7 mouse cellular contexts compared by ENCODE assay signal in the genomic region with DNA sequence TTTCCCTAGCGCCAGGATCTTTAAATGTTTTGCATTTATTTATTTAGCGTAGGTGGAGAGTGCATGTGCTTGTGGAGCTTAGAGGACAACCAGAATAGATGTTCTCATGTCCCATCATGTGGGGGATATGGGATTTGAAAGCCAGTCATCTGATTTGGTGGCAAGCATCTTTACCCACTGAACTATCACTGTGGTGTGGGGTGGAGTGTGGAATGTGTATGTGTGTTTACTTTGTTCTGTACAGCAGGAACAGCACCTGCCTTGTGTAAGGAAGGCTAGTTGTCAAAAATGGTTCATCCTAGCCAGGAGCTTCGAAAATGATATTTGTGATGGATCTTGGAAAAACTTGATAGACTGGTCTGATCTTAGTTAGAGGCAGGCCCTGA. TPM values are rescaled to one million over a fixed set of nuclear protein-coding genes. Genes with fewer than 3 reads are reported as not detected.
DNase-seq lines count a peak whose midpoint lies in the region; ATAC-seq and TF ChIP-seq lines count a peak whose summit lies in the region.

No protein-coding gene starts in this region.

- WGBS in lung, postnatal 0 days, result 19% methylated on average over 3 of the region's 3 CpGs
- WGBS in limb, embryonic 12.5 days, result 19% methylated on average over 3 of the region's 3 CpGs
- 22% methylated on average over 3 of the region's 3 CpGs for WGBS in neural tube, embryonic 14.5 days

- no peak for ATAC-seq in lung, postnatal 0 days
- ATAC-seq in limb, embryonic 12.5 days (ENCODE audit: insufficient number of reproducible peaks, insufficient read depth, low FRiP score, low TSS enrichment, low read depth), result peak; percentile 23; the same call in 1 of the 2 replicates
- ATAC-seq in neural tube, embryonic 14.5 days (ENCODE audit: low read depth), result peak; percentile 19
- no peak for ATAC-seq in frontal cortex, adult (ENCODE audit: low TSS enrichment)

- H3K9me3 ChIP-seq in lung, postnatal 0 days (ENCODE audit: low read length), result no peaks in the 10 kb centered on the region
- H3K9me3 ChIP-seq in limb, embryonic 12.5 days, result no peaks in the 10 kb centered on the region
- no peaks in the 10 kb centered on the region for H3K9me3 ChIP-seq in neural tube, embryonic 14.5 days (ENCODE audit: control insufficient read depth, low read length)

- TF ChIP-seq POLR2A in embryonic fibroblast, embryonic 13.5 days (IDR thresholded peaks at IDR 0.05; ENCODE audit: low read depth, low read length), result no peak

- no peak for DNase-seq in lung, postnatal 0 days (ENCODE audit: low spot score)
- no peak for DNase-seq in lung, postnatal 36 days
- no peak for DNase-seq in testis, postnatal 10 days (ENCODE audit: low spot score)

- H3K4me3 ChIP-seq in lung, postnatal 0 days (ENCODE audit: low read depth, low read length), result peak overlapping the region; percentile 75
- H3K4me3 ChIP-seq in embryonic fibroblast, embryonic 13.5 days (ENCODE audit: insufficient read depth, low read length), result peak overlapping the region; percentile 30
- H3K4me3 ChIP-seq in limb, embryonic 12.5 days (replicated peaks), result peak overlapping the region; percentile 67
- H3K4me3 ChIP-seq in neural tube, embryonic 14.5 days (ENCODE audit: low read depth, low read length), result peak overlapping the region; percentile 75

- peak overlapping the region; percentile 98 for H3K27ac ChIP-seq in lung, postnatal 0 days (ENCODE audit: low read length)
- peak overlapping the region; percentile 80 for H3K27ac ChIP-seq in embryonic fibroblast, embryonic 13.5 days (ENCODE audit: insufficient read depth, low read length)
- H3K27ac ChIP-seq in limb, embryonic 12.5 days, result peak overlapping the region; percentile 97
- H3K27ac ChIP-seq in neural tube, embryonic 14.5 days (ENCODE audit: low read depth, low read length), result peak overlapping the region; percentile 94

- H3K36me3 ChIP-seq in lung, postnatal 0 days (ENCODE audit: insufficient read depth, low read length), result no peaks in the 10 kb centered on the region
- 0 out of 2 replicates have a peak, but pooled peaks cover 3% of the 10 kb centered on the region for H3K36me3 ChIP-seq in limb, embryonic 12.5 days
- H3K36me3 ChIP-seq in neural tube, embryonic 14.5 days (ENCODE audit: control insufficient read depth, insufficient read depth, low read length), result no peaks in the 10 kb centered on the region

- H3K9ac ChIP-seq in lung, postnatal 0 days (replicated peaks; ENCODE audit: low read depth), result peak overlapping the region; percentile 50
- H3K9ac ChIP-seq in limb, embryonic 12.5 days (replicated peaks), result peak overlapping the region; percentile 87
- peak overlapping the region; percentile 88 for H3K9ac ChIP-seq in neural tube, embryonic 14.5 days (replicated peaks; ENCODE audit: low read depth, low read length)

- peak; percentile 1; the same call in 1 of the 2 replicates for TF ChIP-seq CTCF in lung, postnatal 0 days (IDR thresholded peaks at IDR 0.05)
- TF ChIP-seq CTCF in embryonic fibroblast, embryonic 13.5 days (IDR thresholded peaks at IDR 0.05; ENCODE audit: borderline replicate concordance, insufficient read depth, low read length), result no peak

- H3K27me3 ChIP-seq in lung, postnatal 0 days (replicated peaks; ENCODE audit: insufficient read depth, low read length), result no peaks in the 10 kb centered on the region
- H3K27me3 ChIP-seq in limb, embryonic 12.5 days, result 0 out of 2 replicates have a peak, but pooled peaks cover 4% of the 10 kb centered on the region
- no peaks in the 10 kb centered on the region for H3K27me3 ChIP-seq in neural tube, embryonic 14.5 days (ENCODE audit: control insufficient read depth, insufficient read depth, low read length)

- H3K4me1 ChIP-seq in lung, postnatal 0 days (ENCODE audit: insufficient read depth, low read depth, low read length), result peaks cover 4% of the 10 kb centered on the region; the same call in 1 of the 2 replicates
- H3K4me1 ChIP-seq in embryonic fibroblast, embryonic 13.5 days (ENCODE audit: control insufficient read depth, insufficient read depth, low read length), result peaks cover 3% of the 10 kb centered on the region; the same call in 1 of the 2 replicates
- peaks cover 16% of the 10 kb centered on the region for H3K4me1 ChIP-seq in limb, embryonic 12.5 days (replicated peaks)
- H3K4me1 ChIP-seq in neural tube, embryonic 14.5 days (ENCODE audit: control insufficient read depth, insufficient read depth, low read length), result peaks cover 5% of the 10 kb centered on the region

- no peak for TF ChIP-seq EP300 in lung, postnatal 0 days (IDR thresholded peaks at IDR 0.05)

- peak overlapping the region; percentile 66 for H3K4me2 ChIP-seq in lung, postnatal 0 days (replicated peaks; ENCODE audit: low read depth, low read length)
- peak overlapping the region; percentile 62 for H3K4me2 ChIP-seq in limb, embryonic 12.5 days
- peak overlapping the region; percentile 63 for H3K4me2 ChIP-seq in neural tube, embryonic 14.5 days (ENCODE audit: low read depth, low read length)

RNA-seq across cellular contexts. Expression of a gene that starts 0.5 kb away (rescaled TPM):
- polyA plus RNA-seq in lung, postnatal 0 days (2015; fragmentation: Nextera tagmentation; extraction: Ambion mirVana), result 29.7 and 35.3 TPM in 2 replicates
- polyA plus RNA-seq in embryonic fibroblast, embryonic 13.5 days (2011; ENCODE audit: insufficient read length, low read depth, missing spikeins), result 46.6 and 49.5 TPM in 2 replicates
- 49.5 and 57.3 TPM in 2 replicates for polyA plus RNA-seq in limb, embryonic 12.5 days (2016; fragmentation: Nextera tagmentation; extraction: Ambion mirVana)
- polyA plus RNA-seq in neural tube, embryonic 14.5 days (2014; fragmentation: Nextera tagmentation; extraction: Ambion mirVana), result 42.2 and 47.2 TPM in 2 replicates

RNA-seq across cellular contexts. Expression of a gene that starts 24.4 kb away (rescaled TPM):
- polyA plus RNA-seq in lung, postnatal 0 days (2015; fragmentation: Nextera tagmentation; extraction: Ambion mirVana), result not detected in 2 replicates
- polyA plus RNA-seq in embryonic fibroblast, embryonic 13.5 days (2011; ENCODE audit: insufficient read length, low read depth, missing spikeins), result not detected in 2 replicates
- not detected in 2 replicates for polyA plus RNA-seq in limb, embryonic 12.5 days (2016; fragmentation: Nextera tagmentation; extraction: Ambion mirVana)
- polyA plus RNA-seq in neural tube, embryonic 14.5 days (2014; fragmentation: Nextera tagmentation; extraction: Ambion mirVana), result not detected in 2 replicates

RNA-seq across cellular contexts. Expression of a gene that starts 30.6 kb away (rescaled TPM):
- 0.10 and 0.14 TPM in 2 replicates for polyA plus RNA-seq in lung, postnatal 0 days (2015; fragmentation: Nextera tagmentation; extraction: Ambion mirVana)
- not detected in 2 replicates for polyA plus RNA-seq in embryonic fibroblast, embryonic 13.5 days (2011; ENCODE audit: insufficient read length, low read depth, missing spikeins)
- polyA plus RNA-seq in limb, embryonic 12.5 days (2016; fragmentation: Nextera tagmentation; extraction: Ambion mirVana), result 0.15 and 0.41 TPM in 2 replicates
- 0.25 and 0.90 TPM in 2 replicates for polyA plus RNA-seq in neural tube, embryonic 14.5 days (2014; fragmentation: Nextera tagmentation; extraction: Ambion mirVana)

RNA-seq across cellular contexts. Expression of a gene that starts 33.0 kb away (rescaled TPM):
- 3.5 and 3.6 TPM in 2 replicates for polyA plus RNA-seq in lung, postnatal 0 days (2015; fragmentation: Nextera tagmentation; extraction: Ambion mirVana)
- polyA plus RNA-seq in embryonic fibroblast, embryonic 13.5 days (2011; ENCODE audit: insufficient read length, low read depth, missing spikeins), result not detected in 2 replicates
- polyA plus RNA-seq in limb, embryonic 12.5 days (2016; fragmentation: Nextera tagmentation; extraction: Ambion mirVana), result 5.8 and 6.7 TPM in 2 replicates
- 1.1 and 1.3 TPM in 2 replicates for polyA plus RNA-seq in neural tube, embryonic 14.5 days (2014; fragmentation: Nextera tagmentation; extraction: Ambion mirVana)

RNA-seq across cellular contexts. Expression of a gene that starts 53.5 kb away (rescaled TPM):
- not detected in 2 replicates for polyA plus RNA-seq in lung, postnatal 0 days (2015; fragmentation: Nextera tagmentation; extraction: Ambion mirVana)
- polyA plus RNA-seq in embryonic fibroblast, embryonic 13.5 days (2011; ENCODE audit: insufficient read length, low read depth, missing spikeins), result not detected in 2 replicates
- not detected in 2 replicates for polyA plus RNA-seq in limb, embryonic 12.5 days (2016; fragmentation: Nextera tagmentation; extraction: Ambion mirVana)
- not detected in 2 replicates for polyA plus RNA-seq in neural tube, embryonic 14.5 days (2014; fragmentation: Nextera tagmentation; extraction: Ambion mirVana)

Comparison
In these comparisons a context has a peak if more than half of its experiments do, and no peak if none do; other contexts are left out.
1. ATAC-seq: peak in limb, embryonic 12.5 days (single experiment) and neural tube, embryonic 14.5 days (single experiment); none in lung, postnatal 0 days (single experiment) and frontal cortex, adult (single experiment).
2. Peak in every context shown above with its lines, with median percentiles within 50 percentile points of each other: H3K27ac ChIP-seq, H3K4me2 ChIP-seq, H3K4me3 ChIP-seq and H3K9ac ChIP-seq.